Mouse (Mus musculus) limb, embryonic 14.5 days (tissue): ENCODE data around the gene Scimp. TPM values are rescaled to one million over a fixed set of nuclear protein-coding genes. Genes with fewer than 3 reads are reported as not detected.

Source experiments
- ATAC-seq: fragments of 200-750 bp; cut with Nextera tagmentation; 2 replicates; pipeline ENCODE4 v1.8.0; 2017; ENCODE audit warnings: low read depth, moderate number of reproducible peaks, moderate TSS enrichment; ENCODE audit not compliant: low FRiP score
- DNase-seq: peaks from one replicate; pipeline ENCODE4 v3.0.0-alpha.2; 2015; ENCODE audit warnings: low spot score
- H3K27ac ChIP-seq: fragments of 300-500 bp; sonication (generic); replicated peaks from 2 replicates; pipeline ENCODE4 v1.5.1; 2014; ENCODE audit warnings: low read depth, mild to moderate bottlenecking, low read length, moderate library complexity, mixed read lengths
- H3K27me3 ChIP-seq: fragments of 300-500 bp; sonication (generic); 2 replicates; pipeline ENCODE4 v1.6.1; 2014; ENCODE audit warnings: low read length, mixed read lengths; ENCODE audit not compliant: control insufficient read depth, insufficient read depth
- H3K36me3 ChIP-seq: fragments of 300-500 bp; sonication (generic); 2 replicates; pipeline ENCODE4 v1.6.1; 2014; ENCODE audit warnings: mild to moderate bottlenecking, low read length, moderate library complexity, mixed read lengths; ENCODE audit not compliant: control insufficient read depth, insufficient read depth
- H3K4me1 ChIP-seq: fragments of 300-500 bp; sonication (generic); 2 replicates; pipeline ENCODE4 v1.6.1; 2014; ENCODE audit warnings: antibody characterized with exemption, low read length, mixed read lengths; ENCODE audit not compliant: control insufficient read depth, insufficient read depth
- H3K4me2 ChIP-seq: fragments of 300-500 bp; sonication (generic); replicated peaks from 2 replicates; pipeline ENCODE4 v1.6.1; 2014; ENCODE audit warnings: low read depth, mild to moderate bottlenecking, low read length, moderate library complexity; ENCODE audit not compliant: severe bottlenecking
- H3K4me3 ChIP-seq: fragments of 300-500 bp; sonication (generic); replicated peaks from 2 replicates; pipeline ENCODE4 v1.5.1; 2014; ENCODE audit warnings: low read length
- H3K9ac ChIP-seq: fragments of 300-500 bp; sonication (generic); 2 replicates; pipeline ENCODE4 v1.6.1; 2014; ENCODE audit warnings: mild to moderate bottlenecking, low read depth, low read length, moderate library complexity; ENCODE audit not compliant: severe bottlenecking
- H3K9me3 ChIP-seq: fragments of 300-500 bp; sonication (generic); 2 replicates; pipeline ENCODE4 v1.6.1; 2016; ENCODE audit warnings: low read length; ENCODE audit not compliant: control insufficient read depth
- POLR2A ChIP-seq: fragments of 200-500 bp; IDR thresholded peaks from 2 replicates; pipeline ENCODE4 v1.8.0; 2012; ENCODE audit warnings: inconsistent platforms, mild to moderate bottlenecking, moderate library complexity, borderline replicate concordance; ENCODE audit not compliant: insufficient read depth, insufficient read length; ENCODE audit errors: extremely low read depth
- WGBS: fragments of 180-500 bp; shearing (Covaris S2); extraction: QIAGEN DNeasy Blood & Tissue Kit; methylation state at CpG from one replicate; pipeline ENCODE4 v1.1.7; 2014; 5-methylcytosine and 5-hydroxymethylcytosine counted together
- microRNA-seq: library from miRNA; unstranded; fragments of <30 nt; microRNA quantifications from one replicate; pipeline ENCODE4, GENCODE M21; 2016
- polyA plus RNA-seq, 2 experiments: library from polyadenylated mRNA; depleted of rRNA in 1 of 2; stranded (reverse) in 1 of 2; unstranded in 1 of 2; fragments of >200 nt; fragmentation: Nextera tagmentation in 1 of 2; extraction: Ambion mirVana in 1 of 2; gene quantifications; 2 replicates each; pipeline versions ENCODE4 v1.2.1 to v1.2.3; 2012 to 2014

Scimp gene
- polyA plus RNA-seq, 2 experiments, result 0.05 to 0.40 TPM

DNA sequence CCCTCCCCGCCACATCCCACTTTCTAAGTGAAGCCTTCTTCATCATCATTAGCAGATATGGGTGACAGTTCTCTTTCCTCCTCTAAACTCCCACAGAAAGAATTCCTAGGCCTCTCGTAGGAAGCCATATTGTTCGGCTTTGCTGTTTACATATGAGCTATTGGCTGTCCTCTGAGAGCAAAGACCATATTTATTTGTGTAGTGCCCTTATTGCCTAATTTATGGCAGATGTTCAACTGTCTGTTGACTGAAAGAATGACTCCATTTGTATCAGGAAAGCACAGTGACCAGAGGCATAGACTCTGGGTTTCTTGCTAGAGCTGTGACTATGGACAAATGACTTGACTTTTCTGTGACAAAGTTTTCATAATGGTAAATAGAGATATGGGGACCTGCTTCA lies 70.8 kb downstream of the Scimp start:
- no peaks in the 10 kb centered on the region for H3K9me3 ChIP-seq
- no peaks in the 10 kb centered on the region for H3K27me3 ChIP-seq
- no peaks in the 10 kb centered on the region for H3K36me3 ChIP-seq
- H3K9ac ChIP-seq, result no peak overlapping the region
- no peak for TF ChIP-seq POLR2A
- H3K4me1 ChIP-seq, result no peaks in the 10 kb centered on the region
- DNase-seq (no peak), ATAC-seq (no peak)
- H3K27ac ChIP-seq, result no peak overlapping the region
- no peak overlapping the region for H3K4me2 ChIP-seq
- 88% methylated on average over 3 of the region's 3 CpGs for WGBS
- H3K4me3 ChIP-seq, result no peak overlapping the region

Small RNA genes lying within 50 kb of the gene (microRNA-seq; reads per million reads assigned to microRNA genes)
- not detected for gene Gm22760

Other genes with a start within 250 kb of the Scimp start
- gene Mink1, start 249.7 kb downstream of the Scimp start, polyA plus RNA-seq (2012; rRNA removed), result 91.2 and 114 TPM in 2 replicates
- gene Mink1, start 249.7 kb downstream of the Scimp start, polyA plus RNA-seq (2014; fragmentation: Nextera tagmentation; extraction: Ambion mirVana), result 19.8 and 23.0 TPM in 2 replicates
- not detected in 2 replicates for gene 4930544D05Rik, start 196.7 kb downstream of the Scimp start, polyA plus RNA-seq (2012; rRNA removed)
- gene 4930544D05Rik, start 196.7 kb downstream of the Scimp start, polyA plus RNA-seq (2014; fragmentation: Nextera tagmentation; extraction: Ambion mirVana), result not detected in 2 replicates
- gene Chrne, start 193.4 kb downstream of the Scimp start, polyA plus RNA-seq (2012; rRNA removed), result 0.13 and 0.20 TPM in 2 replicates
- 0.43 TPM in 1 of 2 replicates, not detected in the other for gene Chrne, start 193.4 kb downstream of the Scimp start, polyA plus RNA-seq (2014; fragmentation: Nextera tagmentation; extraction: Ambion mirVana)
- gene Gp1ba, start 173.5 kb downstream of the Scimp start, polyA plus RNA-seq (2012; rRNA removed), result 0.47 and 0.69 TPM in 2 replicates
- gene Gp1ba, start 173.5 kb downstream of the Scimp start, polyA plus RNA-seq (2014; fragmentation: Nextera tagmentation; extraction: Ambion mirVana), result 0.48 and 0.56 TPM in 2 replicates
- gene Rnf167, start 165.4 kb downstream of the Scimp start, polyA plus RNA-seq (2012; rRNA removed), result 96.3 and 110 TPM in 2 replicates
- 109 and 119 TPM in 2 replicates for gene Rnf167, start 165.4 kb downstream of the Scimp start, polyA plus RNA-seq (2014; fragmentation: Nextera tagmentation; extraction: Ambion mirVana)
- 134 and 150 TPM in 2 replicates for gene Slc25a11, start 165.1 kb downstream of the Scimp start, polyA plus RNA-seq (2012; rRNA removed)
- 159 and 163 TPM in 2 replicates for gene Slc25a11, start 165.1 kb downstream of the Scimp start, polyA plus RNA-seq (2014; fragmentation: Nextera tagmentation; extraction: Ambion mirVana)
- 946 and 1,024 TPM in 2 replicates for gene Pfn1, start 157.9 kb downstream of the Scimp start, polyA plus RNA-seq (2012; rRNA removed)
- gene Pfn1, start 157.9 kb downstream of the Scimp start, polyA plus RNA-seq (2014; fragmentation: Nextera tagmentation; extraction: Ambion mirVana), result 1,646 and 1,675 TPM in 2 replicates
- 75.3 and 84.6 TPM in 2 replicates for gene Eno3, start 155.4 kb downstream of the Scimp start, polyA plus RNA-seq (2012; rRNA removed)
- gene Eno3, start 155.4 kb downstream of the Scimp start, polyA plus RNA-seq (2014; fragmentation: Nextera tagmentation; extraction: Ambion mirVana), result 60.3 and 89.9 TPM in 2 replicates
- gene Spag7, start 143.2 kb downstream of the Scimp start, polyA plus RNA-seq (2012; rRNA removed), result 63.3 and 93.7 TPM in 2 replicates
- 97.0 and 98.1 TPM in 2 replicates for gene Spag7, start 143.2 kb downstream of the Scimp start, polyA plus RNA-seq (2014; fragmentation: Nextera tagmentation; extraction: Ambion mirVana)
- 20.3 and 26.6 TPM in 2 replicates for gene Camta2, start 124.5 kb downstream of the Scimp start, polyA plus RNA-seq (2012; rRNA removed)
- gene Camta2, start 124.5 kb downstream of the Scimp start, polyA plus RNA-seq (2014; fragmentation: Nextera tagmentation; extraction: Ambion mirVana), result 14.4 and 16.6 TPM in 2 replicates
- gene Inca1, start 112.4 kb downstream of the Scimp start, polyA plus RNA-seq (2012; rRNA removed), result 1.3 TPM in 2 replicates
- 0.81 and 0.93 TPM in 2 replicates for gene Inca1, start 112.4 kb downstream of the Scimp start, polyA plus RNA-seq (2014; fragmentation: Nextera tagmentation; extraction: Ambion mirVana)
- gene Kif1c, start 112.0 kb downstream of the Scimp start, polyA plus RNA-seq (2012; rRNA removed), result 41.1 and 45.8 TPM in 2 replicates
- 14.6 and 16.2 TPM in 2 replicates for gene Kif1c, start 112.0 kb downstream of the Scimp start, polyA plus RNA-seq (2014; fragmentation: Nextera tagmentation; extraction: Ambion mirVana)
- 2.5 and 4.4 TPM in 2 replicates for gene Zfp3, start 48.4 kb downstream of the Scimp start, polyA plus RNA-seq (2012; rRNA removed)
- 5.9 and 7.3 TPM in 2 replicates for gene Zfp3, start 48.4 kb downstream of the Scimp start, polyA plus RNA-seq (2014; fragmentation: Nextera tagmentation; extraction: Ambion mirVana)
- 8.3 and 11.0 TPM in 2 replicates for gene Rabep1, start 32.2 kb upstream of the Scimp start, polyA plus RNA-seq (2012; rRNA removed)
- gene Rabep1, start 32.2 kb upstream of the Scimp start, polyA plus RNA-seq (2014; fragmentation: Nextera tagmentation; extraction: Ambion mirVana), result 29.5 and 33.3 TPM in 2 replicates
- 93.1 and 120 TPM in 2 replicates for gene Nup88, start 157.4 kb upstream of the Scimp start, polyA plus RNA-seq (2012; rRNA removed)
- gene Nup88, start 157.4 kb upstream of the Scimp start, polyA plus RNA-seq (2014; fragmentation: Nextera tagmentation; extraction: Ambion mirVana), result 115 and 125 TPM in 2 replicates
- gene Rpain, start 157.6 kb upstream of the Scimp start, polyA plus RNA-seq (2012; rRNA removed), result 61.2 and 75.0 TPM in 2 replicates
- gene Rpain, start 157.6 kb upstream of the Scimp start, polyA plus RNA-seq (2014; fragmentation: Nextera tagmentation; extraction: Ambion mirVana), result 70.0 and 78.4 TPM in 2 replicates
- 149 and 173 TPM in 2 replicates for gene C1qbp, start 170.4 kb upstream of the Scimp start, polyA plus RNA-seq (2012; rRNA removed)
- gene C1qbp, start 170.4 kb upstream of the Scimp start, polyA plus RNA-seq (2014; fragmentation: Nextera tagmentation; extraction: Ambion mirVana), result 214 and 221 TPM in 2 replicates
- 33.2 and 46.5 TPM in 2 replicates for gene Dhx33, start 191.9 kb upstream of the Scimp start, polyA plus RNA-seq (2012; rRNA removed)
- 18.6 and 24.8 TPM in 2 replicates for gene Dhx33, start 191.9 kb upstream of the Scimp start, polyA plus RNA-seq (2014; fragmentation: Nextera tagmentation; extraction: Ambion mirVana)
- 15.2 and 23.1 TPM in 2 replicates for gene Mis12, start 207.0 kb upstream of the Scimp start, polyA plus RNA-seq (2012; rRNA removed)
- gene Mis12, start 207.0 kb upstream of the Scimp start, polyA plus RNA-seq (2014; fragmentation: Nextera tagmentation; extraction: Ambion mirVana), result 30.4 and 32.5 TPM in 2 replicates
- gene Derl2, start 207.3 kb upstream of the Scimp start, polyA plus RNA-seq (2012; rRNA removed), result 26.9 and 31.4 TPM in 2 replicates
- gene Derl2, start 207.3 kb upstream of the Scimp start, polyA plus RNA-seq (2014; fragmentation: Nextera tagmentation; extraction: Ambion mirVana), result 39.4 and 41.1 TPM in 2 replicates
- 165 and 186 TPM in 2 replicates for gene 6330403K07Rik, start 220.9 kb upstream of the Scimp start, polyA plus RNA-seq (2012; rRNA removed)
- 84.5 and 97.9 TPM in 2 replicates for gene 6330403K07Rik, start 220.9 kb upstream of the Scimp start, polyA plus RNA-seq (2014; fragmentation: Nextera tagmentation; extraction: Ambion mirVana)